Mouse (Mus musculus): ENCODE measurements around the gene Ube2j1.

- TF ChIP-seq POLR2A (IDR thresholded peaks at IDR 0.05; ENCODE audit: borderline replicate concordance, extremely low read depth, insufficient read depth, insufficient read length, poor library complexity, severe bottlenecking), result no peak
- no peak for TF ChIP-seq CTCF (IDR thresholded peaks at IDR 0.05; ENCODE audit: borderline replicate concordance, extremely low read depth, insufficient read depth, insufficient read length)
These were observed 29.9 kb downstream of the Ube2j1 start for GRCm38 (mm10) chr4:33061158-33061557.
